Mouse (Mus musculus) adrenal gland, postnatal 25 days (tissue): ENCODE measurements at regions not wholly inside any gene's neighbourhood (a gene's known extent, or its start where the extent isn't known, plus 50 kb on each side); places are given as distances from the start of the nearest gene placed in this dataset.
"Not testable (repeated sequence)": the region's sequence is repeated elsewhere in the genome, so short reads cannot be mapped to it uniquely, and the experiment has no call there.

Experiments
- DNase-seq: peaks from one replicate; pipeline ENCODE4 v3.0.0; 2021; ENCODE audit warnings: mixed read lengths

DNA sequence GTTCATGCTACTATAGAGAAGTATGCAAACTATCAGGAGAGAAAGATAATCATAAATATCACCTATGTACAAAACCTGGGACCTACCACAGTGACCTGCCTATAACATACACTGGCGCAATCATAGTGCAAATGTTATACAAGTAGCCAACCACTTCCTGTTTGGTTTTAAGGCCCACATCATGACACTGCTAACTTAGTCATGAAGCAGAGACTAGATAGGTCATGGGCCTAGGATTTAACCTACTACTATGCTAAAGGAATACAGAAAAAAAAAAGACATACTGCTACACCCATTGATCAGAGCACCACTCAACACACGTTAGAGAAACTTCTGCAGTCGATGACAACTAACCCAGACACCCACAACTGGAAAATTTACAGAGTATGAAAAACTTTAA, 498.6 kb upstream of the Acvr2a start:
- no peak for DNase-seq

DNA sequence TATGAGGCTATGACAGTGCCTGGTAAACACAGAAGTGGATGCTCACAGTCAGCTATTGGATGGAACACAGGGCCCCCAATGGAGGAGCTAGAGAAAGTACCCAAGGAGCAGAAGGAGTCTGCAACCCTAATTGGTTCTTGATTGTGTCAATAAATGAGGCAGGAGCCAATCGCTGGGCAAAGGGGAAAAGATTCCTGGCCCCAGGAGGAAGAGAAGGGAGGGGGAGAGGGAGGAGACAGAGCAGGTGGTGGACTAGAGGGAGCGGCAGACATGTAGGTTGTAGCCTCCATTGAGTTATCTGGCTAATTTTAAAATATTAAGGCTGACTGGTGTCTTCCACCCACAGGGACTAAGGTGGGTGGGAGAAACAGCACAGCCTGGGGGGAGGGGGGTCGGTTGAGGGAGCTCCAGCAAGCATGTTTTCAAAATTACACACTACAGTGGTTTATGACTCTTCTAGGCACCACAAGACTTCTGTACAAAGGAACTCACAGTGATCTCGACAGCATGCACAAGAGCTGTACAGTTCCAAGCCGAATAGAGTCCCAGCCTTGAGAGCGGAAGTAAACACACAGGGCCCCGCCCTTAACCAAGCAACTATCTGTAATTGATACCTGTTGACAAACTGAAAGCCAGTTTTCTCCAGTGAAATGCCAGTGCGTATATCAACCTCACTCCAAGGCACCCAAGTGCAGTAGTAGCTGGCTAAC, 497.6 kb upstream of the Acvr2a start:
- DNase-seq = no peak

DNA sequence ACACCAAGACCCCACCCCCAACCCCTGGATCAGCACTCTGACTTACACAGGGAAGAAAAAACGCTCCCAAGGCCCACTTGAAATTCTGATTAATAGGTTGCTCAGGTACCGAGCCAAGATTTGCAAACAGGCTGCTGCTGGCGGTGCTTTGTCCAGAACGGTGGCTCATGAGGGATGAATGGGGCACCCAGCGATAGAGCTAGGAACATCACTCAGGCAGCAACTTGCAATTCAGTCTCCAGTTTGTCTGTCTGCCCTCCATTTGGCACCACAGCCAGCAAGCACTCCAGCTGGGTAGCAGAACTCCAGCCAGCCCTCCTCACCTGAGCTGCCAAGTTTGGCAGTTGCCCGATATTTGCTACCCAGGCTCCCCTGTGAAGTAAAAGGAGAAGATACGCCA, 496.1 kb upstream of the Acvr2a start:
- DNase-seq = no peak

DNA sequence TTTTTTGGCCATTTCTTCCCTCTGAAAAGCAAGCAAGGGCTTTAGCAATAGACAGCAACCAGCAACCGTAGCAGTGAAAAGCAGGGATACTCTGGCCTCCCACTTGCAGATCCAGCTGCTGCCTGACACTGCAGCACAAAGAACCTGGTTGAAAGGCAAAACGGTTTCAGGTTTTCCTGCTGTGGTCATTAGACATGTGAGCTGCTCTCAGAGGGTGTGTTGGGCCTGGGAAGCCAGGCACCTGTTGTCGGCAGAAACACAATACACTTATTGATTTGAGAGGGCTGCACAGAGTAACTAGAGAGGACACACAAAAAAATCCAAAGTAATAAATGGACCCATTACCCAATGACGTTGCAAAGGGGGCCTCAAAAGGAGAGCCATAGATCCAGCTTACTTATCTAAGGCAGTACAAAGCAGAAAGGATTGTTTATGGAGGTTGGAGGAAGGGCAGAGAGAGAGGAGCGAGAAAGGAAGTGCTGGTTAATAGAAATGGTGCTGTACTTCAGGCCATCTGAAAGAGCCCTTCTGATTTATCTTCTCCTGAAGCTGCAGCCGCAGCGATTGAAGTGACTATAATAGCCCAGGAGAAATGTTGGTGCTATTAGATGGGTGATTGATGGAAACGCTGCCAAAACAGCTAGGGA, 495.4 kb upstream of the Acvr2a start:
- no peak for DNase-seq

DNA sequence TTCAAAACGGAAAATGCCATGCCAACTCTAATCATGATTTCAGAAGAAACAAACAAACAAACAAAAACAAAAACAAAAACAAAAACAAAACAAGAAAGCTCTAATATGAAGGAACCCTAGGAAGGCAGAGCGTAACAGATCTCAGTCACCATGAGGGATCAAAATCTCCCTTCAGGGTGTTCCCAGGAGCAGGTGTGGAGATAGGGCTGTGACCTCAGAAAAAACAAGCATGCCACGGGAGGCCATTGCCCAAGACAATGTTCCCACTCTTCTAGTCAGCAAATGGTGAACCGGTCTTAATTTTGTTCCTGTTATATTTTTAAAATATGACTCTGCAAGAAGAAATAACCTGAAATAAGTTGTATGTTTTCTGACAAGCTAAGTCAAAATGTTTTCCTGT, 492.4 kb upstream of the Acvr2a start:
- DNase-seq = no peak

DNA sequence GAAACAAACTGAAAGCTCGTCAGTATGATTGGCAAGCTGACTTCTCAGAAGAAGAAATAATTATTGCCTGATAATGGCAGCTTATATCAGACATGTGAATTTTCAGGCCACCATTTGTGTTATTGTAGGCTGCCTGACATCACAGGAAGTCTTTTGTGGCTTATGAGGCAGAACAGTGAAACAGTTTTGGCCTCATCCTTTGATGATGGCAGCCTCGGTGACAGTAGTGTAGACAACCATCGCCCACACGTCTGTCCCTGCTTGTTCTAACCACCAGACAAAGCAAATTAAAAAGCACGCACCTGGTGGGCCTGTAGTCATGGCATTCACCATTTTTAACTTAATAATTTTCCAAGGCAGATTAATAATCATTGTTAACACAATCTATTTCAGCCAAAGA, 491.6 kb upstream of the Acvr2a start:
- no peak for DNase-seq

DNA sequence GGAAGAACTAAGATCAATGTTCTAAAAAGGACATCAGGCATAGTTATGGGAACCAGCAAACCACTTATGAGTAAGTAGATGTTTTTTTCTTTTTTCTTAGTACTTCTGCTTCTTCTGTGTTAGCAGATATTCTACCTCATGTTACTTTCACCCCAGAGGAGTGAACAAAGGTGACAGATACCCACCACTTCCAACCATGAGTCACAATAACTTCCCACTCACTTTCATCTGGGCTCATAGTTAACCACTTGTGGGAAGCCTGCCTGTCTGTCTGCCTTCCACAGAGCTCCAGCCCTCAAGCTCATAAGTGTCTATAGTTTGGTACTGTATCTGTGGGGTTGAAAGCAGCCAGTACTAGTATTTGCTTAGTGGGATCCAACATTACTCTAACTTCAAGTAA, 485.7 kb upstream of the Acvr2a start:
- no peak for DNase-seq

DNA sequence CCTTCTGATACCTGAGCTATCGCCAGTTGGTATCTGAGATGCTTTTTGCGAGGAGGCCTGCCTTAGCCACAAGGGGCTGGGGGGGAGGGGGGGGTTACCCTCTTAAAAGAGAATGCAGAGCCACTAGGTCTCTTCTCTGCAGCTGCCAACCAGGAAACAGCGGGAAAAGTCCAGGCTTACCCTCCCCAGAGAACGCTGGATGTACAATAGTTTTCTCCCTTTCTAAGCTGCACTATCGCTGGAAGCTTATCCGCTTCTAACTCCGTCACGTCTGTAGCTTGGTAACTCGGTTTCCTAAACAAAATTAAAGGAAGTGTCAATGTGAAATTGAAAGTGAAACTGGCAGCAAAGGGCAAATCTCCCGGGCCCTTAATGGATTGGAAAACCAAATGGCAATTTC, 481.1 kb upstream of the Acvr2a start:
- no peak for DNase-seq

DNA sequence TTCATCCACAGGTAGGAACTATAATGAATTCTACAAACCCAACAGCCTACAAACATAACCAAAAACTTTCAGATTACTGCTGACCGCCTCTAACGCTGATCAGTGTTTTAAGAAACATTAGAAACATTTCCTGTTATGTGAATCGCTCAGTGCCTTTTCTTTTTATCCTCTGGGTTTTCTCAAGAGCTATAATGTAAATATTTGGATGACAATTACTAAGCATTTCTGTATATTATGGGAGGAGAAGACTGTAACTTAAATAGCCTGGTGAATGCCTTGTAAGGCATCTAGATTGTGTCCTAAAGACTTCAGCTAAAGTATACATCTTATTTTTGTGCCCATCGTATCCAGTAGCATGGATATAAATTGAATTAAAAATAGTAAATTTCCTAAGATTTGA, 465.9 kb upstream of the Acvr2a start:
- DNase-seq = no peak

DNA sequence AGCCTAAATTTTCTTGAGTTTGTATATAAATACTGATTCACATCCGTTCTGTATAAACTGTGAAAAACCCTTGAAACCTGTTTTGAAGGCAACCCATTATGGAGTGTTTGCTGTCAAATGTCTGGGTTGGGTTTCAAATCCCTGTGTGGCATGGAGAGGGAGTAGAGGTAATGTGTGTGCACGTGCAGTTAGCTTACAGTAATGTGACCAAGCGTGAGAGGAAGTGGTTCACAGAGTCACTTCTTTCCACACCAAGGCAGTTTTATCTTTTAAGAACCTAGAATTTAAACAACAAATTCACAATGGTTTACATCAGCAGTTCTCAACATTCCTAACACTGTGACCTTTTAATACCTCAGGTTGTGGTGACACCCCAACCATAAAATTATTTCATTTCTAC, 464.1 kb upstream of the Acvr2a start:
- DNase-seq = no peak

DNA sequence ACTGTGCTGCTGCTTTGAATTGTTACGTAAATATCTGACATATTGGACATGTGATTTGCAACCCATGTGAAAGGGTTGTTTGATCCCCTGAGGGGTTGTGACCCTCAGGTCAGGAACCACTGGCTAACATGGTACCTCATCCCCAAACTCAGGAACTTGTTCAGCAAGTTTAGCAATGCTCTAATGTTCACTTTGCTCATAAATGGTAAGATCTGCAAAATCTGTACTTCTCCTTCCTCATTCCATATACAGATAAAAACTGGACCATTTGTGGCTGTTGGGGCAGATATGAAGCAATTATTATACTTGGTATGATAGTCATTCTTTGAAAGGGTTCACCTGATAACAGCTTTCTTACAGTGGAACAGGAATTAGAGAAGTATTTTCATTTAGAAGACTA, 463.7 kb upstream of the Acvr2a start:
- DNase-seq = no peak

DNA sequence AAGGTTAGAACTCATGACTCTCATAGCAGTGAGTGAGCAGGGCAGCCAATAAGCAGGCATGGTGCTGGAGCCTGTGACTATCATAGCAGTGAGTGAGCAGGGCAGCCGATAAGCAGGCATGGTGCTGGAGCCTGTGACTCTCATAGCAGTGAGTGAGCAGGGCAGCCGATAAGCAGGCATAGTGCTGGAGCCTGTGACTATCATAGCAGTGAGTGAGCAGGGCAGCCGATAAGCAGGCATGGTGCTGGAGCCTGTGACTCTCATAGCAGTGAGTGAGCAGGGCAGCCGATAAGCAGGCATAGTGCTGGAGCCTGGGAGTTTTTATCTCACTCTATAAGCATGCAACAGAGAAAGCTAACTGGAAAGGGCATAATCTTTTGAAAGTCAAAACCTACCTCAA, 442.3 kb upstream of the Acvr2a start:
- not testable (repeated sequence) for DNase-seq

DNA sequence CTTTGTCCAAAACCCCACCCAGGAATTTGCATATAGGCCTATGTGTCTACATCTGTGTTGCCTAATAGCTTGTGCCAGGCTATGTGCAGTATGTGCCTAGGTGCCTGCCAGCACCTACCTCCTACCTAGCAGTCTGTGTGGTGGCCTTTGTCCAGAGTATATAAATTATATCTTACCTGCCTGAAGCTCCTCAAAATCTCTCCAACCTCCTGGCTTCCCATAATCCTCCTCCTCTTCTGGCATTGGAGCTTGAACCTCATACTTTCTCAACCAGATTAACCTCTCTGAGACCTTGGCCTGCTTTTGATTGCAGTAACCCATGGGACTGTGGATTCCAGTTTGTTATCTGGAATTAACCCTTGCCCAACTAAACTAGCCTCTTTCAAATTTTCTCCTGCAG, 440.8 kb upstream of the Acvr2a start:
- DNase-seq = no peak

DNA sequence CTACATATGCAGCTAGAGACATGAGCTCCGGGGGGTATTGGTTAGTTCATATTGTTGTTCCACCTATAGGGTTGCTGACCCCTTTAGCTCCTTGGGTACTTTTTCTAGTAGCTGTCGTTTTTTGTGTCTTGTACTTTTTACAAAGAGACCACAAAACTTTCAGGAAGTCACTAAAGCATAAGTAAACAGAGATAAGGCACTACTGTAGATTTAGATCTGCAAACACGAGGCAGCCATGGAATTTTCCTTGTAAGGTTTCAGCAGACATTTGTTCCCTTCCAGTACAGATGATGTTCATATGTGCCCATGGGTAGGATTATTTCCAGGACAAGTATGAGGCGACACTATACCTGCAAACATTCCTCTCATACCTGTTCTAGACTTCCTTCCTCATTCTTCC, 439.6 kb upstream of the Acvr2a start:
- DNase-seq = no peak

DNA sequence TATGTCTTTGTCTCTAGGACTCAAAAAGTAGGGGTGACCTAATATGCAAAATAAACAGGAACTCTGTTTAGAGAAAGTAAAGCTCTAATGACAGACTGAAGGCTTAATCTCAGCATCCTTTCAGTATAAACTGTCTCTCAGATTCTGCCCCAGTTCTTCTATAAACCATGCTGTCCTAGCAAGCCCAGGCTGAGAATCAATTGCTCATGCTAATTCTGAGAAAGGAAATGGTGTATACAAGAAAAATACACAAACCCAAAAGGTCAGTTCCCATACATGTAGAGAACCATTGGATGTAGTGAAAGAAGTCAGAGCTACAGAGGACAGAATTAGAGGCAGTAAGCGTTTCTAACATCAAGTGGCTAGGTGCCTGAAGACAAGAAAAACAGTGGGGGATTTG, 435.7 kb upstream of the Acvr2a start:
- no peak for DNase-seq

DNA sequence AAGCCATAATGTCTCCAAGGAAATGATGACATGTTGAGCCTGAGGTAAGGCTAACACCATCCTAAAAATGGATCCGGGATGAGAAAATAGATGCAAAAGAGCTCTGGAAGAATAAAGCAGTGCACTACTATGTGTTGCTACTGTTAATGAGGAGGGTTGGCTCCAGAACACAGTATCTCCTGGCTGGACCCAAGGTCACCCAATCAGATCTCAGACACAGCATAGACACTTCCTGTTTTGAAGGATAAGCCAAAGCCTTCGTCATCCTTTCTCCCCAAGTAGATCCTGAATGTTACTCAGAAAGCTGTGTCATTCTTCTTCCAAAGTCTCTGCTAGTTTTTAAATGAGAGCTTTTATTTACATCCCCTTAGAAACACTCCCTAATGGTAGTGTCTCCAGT, 435.2 kb upstream of the Acvr2a start:
- no peak for DNase-seq

DNA sequence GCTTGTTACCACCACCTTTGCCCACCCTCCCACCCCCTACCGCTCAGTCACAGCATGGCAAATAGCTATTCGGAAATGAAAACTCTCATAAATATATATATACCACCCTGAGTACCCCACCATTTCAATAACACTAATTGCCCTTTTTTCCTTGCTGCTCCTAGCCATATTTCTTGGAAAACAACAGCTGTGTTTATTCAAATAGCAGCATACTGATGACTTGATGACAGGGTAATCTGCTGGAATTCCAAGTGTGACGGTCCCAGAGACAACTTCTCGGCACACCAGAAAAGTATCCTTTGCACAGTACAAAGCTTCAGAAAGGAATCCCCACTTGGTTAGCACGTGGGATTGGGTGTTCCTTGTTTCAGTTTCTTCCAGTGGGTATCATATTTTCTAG, 433.8 kb upstream of the Acvr2a start:
- DNase-seq = no peak

DNA sequence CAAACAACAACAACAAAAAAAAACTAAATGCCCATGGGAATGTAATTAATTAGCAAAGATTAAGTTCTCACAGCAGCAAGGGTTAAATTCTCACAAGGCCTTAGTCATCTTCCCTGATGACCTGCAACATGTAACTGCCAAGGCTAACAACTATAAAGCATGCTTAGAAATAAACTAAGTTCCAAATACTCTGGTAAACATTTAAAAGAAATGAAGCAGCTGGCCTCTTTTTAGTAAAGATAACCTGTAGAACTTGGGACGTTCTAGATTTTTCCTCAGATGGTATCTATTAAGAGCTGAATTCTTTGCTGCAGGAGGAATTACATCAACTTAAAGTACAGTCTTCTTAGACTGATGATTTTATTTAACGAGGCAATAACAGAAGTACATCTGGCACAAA, 433.1 kb upstream of the Acvr2a start:
- DNase-seq = no peak

DNA sequence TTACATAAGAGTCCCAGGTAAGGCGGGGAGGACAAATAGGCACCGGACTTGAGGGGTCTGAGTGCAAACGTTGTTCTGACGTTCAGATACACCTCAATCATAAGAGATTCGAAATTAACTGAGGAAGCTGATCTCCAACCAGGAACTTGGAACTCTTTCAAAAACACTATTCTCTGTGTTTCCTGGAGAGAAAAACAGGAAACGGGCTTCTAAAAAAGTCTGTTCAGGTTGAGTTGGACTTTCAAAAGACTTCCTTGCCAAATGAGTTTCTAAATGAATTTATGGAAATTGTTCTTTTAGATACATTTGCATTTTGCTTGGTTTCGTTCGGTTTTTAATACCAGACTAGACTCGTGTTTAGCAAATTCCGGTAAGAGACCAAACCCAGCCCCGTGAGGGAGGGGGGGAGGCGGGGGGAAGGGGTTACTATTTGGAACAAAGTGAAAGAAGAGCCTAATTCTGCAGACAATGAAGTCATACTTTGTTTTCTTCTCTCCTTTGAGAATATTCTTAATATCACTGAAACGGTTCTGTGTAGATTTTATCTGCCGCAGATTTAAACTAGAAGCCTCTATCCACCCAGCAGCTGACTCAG, 432.3 kb upstream of the Acvr2a start:
- no peak for DNase-seq

DNA sequence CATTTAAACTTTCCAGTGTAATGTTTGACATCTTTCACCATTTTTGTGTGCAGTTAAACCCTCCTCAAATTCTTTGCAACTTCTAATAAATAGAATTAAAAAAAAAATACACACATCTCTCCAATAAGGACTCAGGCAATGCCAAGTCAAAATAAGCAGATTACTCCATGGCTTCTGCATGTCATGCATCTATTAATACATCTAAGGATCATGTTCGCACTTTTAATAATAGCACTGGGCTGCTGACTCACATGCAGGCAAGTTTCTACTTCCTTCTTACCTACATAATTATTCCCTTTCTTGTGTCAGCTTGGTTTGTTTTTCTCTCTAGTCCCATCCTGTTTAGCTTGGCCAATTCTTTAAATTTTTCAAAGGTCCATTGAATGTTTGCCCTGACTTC, 415.4 kb upstream of the Acvr2a start:
- no peak for DNase-seq

DNA sequence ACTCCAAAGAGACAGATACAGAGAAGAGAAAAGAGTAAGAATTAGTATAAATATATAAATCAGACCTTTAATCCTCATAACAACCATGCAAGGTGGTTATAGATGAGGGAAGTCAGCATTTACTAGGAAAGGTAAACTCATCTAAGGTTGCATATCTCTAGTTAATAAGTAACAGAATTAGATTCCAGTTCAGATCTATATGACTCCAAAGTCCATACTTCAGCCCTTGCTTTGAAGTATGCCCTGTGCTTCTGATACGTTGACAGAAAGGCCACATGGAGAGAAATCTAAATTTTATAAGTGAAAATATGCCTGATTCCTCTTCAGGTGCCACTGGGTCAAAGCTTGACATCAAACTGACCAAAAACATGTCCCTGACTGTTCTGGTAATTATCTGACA, 414.7 kb upstream of the Acvr2a start:
- DNase-seq = no peak

DNA sequence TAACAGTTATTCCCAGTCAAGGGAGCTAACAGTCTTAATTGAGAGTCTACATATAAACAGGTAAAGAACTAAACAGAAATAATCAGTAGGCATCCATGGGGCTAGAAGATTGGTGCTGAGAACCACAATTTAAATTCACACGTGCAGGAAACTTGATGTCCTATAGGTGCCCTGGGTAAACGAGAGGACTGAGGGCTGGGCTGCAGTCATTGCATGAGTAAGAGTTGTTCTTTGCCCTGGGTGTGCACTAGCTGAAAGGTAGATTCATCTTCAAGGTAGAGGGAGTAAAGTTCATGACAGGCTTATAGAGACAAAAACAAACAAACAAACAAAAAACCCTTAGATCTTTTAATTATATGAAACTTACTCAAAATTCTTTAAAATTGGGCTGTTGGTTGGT, 411.1 kb upstream of the Acvr2a start:
- DNase-seq = no peak

DNA sequence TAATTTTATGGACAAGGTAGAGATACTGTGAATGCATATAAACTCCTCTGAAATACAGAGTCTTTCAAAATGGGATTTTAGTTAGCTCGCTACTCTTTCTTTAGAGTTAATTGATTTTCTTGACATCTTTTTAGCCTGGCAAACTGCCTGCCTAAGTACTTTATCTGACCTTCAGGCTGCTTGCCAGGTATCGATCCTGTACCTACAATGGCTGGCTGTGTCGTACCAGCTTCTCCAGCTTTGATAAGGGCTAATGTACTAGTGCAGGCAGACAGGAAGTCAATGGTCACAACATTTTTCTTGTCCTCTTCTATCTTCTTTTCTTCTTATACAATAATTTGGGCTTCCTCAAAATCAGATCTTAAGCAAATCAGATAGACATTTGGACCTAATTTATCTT, 409.4 kb upstream of the Acvr2a start:
- DNase-seq = no peak

DNA sequence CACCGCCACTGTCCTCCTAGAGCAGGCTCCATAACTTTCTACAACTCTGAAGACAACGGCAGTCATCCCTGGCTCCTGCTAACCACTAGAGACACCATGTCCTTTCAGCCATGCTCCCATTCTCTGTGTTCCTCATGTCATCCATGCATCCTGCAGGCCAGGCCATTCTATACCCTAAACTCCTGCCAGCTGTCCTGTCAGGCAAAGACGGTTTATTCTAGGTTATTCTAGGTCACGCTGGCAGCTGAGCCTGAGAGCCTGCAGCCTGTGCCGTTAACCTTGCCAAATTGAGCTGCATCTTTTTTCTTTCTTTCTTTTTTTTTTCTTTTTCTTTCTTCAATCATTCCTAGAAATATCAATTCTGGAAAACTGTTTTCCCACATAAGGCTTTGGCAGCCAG, 406.0 kb upstream of the Acvr2a start:
- DNase-seq = no peak
